Mouse (Mus musculus) thymus, postnatal 0 days (tissue): ENCODE data around the gene Ctcfl. TPM values are rescaled to one million over a fixed set of nuclear protein-coding genes. Genes with fewer than 3 reads are reported as not detected.

Source experiments
- DNase-seq: peaks from one replicate; pipeline ENCODE4 v3.0.0-alpha.2; 2015; ENCODE audit warnings: low spot score
- polyA plus RNA-seq: library from polyadenylated mRNA; unstranded; fragments of >200 nt; fragmentation: Nextera tagmentation; extraction: Ambion mirVana; gene quantifications from 2 replicates; pipeline ENCODE4 v1.2.1, GENCODE M21; 2015

Gene Ctcfl
- 0.21 and 0.26 TPM in 2 replicates for polyA plus RNA-seq

DNA sequence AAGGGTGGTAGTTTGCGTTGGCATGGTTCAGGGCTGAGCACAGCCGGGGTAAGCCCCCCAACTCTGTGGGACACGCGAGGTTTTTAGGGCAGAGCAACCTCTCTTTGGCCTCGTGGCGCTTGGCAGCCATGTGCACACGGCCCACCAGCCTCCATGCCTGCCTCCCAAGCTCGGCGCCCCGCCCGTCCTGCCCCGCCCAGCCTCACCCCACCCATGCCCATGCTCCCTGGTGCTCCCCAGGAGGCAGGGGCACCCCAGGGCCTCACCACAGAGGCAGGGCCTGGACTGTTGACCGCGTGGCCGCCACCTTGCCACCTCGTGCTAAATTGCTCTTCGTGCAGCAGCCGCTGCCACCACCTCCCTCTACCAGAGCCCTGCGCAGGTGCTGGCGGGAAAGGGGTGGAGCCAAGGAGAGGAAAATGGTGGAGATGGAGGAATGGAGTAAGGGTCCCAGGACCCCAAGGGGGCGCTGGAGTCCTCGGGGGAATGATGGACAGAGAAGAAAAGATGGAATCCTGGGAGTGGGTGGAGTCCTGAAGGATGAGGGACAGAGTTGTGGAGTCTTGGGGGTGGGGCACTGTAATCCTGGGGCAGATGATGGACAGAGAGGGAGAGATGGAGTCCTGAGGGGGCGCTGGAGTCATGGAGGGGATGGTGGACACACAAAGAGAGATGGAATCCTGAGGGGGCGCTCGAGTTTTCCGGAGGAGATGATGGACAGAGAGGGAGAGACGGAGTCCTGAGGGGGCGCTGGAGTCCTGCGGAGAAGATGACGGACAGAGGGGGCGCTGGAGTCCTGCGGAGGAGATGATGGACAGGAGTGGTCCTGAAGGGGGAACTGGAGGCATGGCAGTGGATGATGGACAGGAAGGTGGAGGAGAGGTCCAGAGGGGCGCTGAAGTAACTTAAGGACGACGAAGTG is at the start of gene Ctcfl:
Ctcfl (minus strand) TSS at position 503 of the 922 bp plus-strand sequence.
- DNase-seq, result no peak

GRCm38 (mm10) chr2:173168411-173168851 is 49.1 kb upstream of the Ctcfl start:
- no peak for DNase-seq

DNA sequence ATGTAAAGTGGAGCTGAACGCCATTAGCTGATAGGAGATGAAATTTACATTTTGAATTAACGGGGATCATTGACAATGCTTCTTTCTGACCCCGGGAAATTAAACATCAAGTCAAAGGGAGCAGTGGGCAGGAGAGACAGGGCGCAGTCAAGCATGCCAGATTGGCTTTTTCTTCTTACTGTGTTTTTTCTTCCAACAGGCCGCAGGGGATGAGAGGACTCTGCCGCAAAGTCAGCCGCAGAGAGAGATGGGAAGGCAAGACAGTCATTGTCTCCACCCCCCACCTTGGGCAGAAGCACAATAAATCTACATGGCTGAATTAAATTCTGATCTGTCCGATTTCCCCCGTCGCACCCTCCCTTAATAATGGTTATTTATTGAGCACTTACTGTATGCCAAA is 46.0 kb upstream of the Ctcfl start:
- DNase-seq, result no peak

- DNase-seq, result no peak
Observed at GRCm38 (mm10) chr2:173164946-173165345, 45.6 kb upstream of the Ctcfl start.

DNA sequence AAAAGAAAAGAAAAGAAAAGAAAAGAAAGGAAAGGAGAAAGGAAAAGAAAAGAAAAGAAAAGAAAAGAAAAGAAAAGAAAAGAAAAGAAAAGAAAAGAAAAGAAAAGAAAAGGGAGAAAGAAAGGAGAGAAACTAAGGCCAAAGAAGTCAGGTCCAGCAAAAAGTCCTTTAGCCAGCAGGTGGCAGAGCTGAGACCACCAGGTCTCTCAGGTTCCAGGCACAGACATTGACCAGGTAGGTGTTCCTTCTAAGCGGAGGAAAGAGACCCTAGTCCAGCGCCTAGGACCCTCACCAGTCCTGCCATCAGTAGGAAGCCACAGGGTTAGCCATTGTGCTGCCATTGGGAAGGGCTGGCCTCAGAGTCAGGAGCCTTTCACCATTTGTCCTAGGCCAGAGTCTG is 45.0 kb upstream of the Ctcfl start:
- DNase-seq, result no peak

GRCm38 (mm10) chr2:173163380-173163779 is 44.1 kb upstream of the Ctcfl start:
- no peak for DNase-seq

- DNase-seq, result peak; percentile 85
Observed at GRCm38 (mm10) chr2:173159354-173160311, 40.3 kb upstream of the Ctcfl start.

- no peak for DNase-seq
Observed at GRCm38 (mm10) chr2:173158390-173159055, 39.2 kb upstream of the Ctcfl start.

DNA sequence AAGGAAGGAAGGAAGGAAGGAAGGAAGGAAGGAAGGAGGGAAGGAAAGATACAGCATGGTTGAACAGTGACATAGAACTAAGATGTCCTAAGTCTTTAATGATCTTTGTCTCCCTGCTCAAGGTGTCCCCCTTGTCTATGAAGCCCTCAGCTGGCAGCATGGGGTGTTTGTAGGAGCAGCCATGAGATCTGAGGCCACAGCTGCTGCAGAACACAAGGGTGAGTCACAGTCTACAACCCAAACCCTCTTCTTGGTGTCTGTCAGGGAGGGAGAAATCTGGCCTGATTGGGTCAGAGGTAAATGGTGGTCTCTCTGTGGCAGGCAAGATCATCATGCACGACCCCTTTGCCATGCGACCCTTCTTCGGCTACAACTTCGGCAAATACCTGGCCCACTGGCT is 38.5 kb upstream of the Ctcfl start:
- DNase-seq, result no peak

- DNase-seq, result peak; percentile 59
Observed at GRCm38 (mm10) chr2:173157376-173157775, 38.1 kb upstream of the Ctcfl start.

GRCm38 (mm10) chr2:173156923-173157322 is 37.6 kb upstream of the Ctcfl start:
- no peak for DNase-seq

DNA sequence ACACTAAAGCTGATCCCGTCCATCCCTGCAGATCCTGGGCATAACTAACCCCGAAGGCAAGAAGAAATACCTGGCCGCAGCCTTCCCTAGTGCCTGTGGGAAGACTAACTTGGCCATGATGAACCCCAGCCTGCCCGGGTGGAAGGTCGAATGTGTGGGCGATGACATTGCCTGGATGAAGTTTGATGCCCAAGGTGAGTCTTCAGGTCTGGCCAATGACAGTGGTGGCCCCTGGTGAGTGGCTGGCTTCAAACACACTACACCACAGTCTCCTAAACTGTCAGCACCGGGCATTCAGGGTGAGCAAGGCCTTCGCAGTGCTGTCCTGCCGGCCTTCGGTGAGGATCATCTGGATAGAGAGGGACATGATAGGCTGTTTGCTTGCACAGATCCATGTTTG is 36.6 kb upstream of the Ctcfl start:
- DNase-seq, result no peak

DNA sequence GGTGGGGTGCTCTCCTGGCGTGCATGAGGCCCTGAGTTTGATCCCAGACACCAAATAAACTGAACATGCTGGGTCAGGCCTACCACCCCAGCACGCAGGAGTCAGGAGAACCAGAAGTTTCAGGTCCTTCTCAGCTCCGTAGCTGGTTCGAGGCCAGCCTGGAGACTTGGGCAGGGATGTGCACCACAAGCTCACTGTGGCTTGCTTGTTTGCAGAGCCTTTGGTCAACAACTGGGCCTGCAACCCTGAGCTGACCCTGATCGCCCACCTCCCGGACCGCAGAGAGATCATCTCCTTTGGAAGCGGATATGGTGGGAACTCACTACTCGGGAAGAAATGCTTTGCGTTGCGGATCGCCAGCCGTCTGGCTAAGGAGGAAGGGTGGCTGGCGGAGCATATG is 35.6 kb upstream of the Ctcfl start:
- DNase-seq, result no peak

DNA sequence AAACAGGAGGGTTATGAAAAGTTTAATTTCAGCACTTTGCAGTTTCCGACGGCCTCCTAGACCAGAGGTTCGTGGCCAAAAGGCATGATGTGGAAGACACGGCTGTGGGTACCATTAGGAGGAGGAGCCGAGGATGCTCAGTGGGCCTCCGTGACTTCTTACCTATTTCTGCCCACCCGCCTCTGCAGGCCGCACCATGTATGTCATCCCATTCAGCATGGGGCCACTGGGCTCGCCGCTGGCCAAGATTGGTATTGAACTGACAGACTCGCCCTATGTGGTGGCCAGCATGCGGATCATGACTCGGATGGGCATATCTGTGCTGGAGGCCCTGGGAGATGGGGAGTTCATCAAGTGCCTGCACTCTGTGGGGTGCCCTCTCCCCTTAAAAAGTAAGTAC is 35.2 kb upstream of the Ctcfl start:
- DNase-seq, result no peak

- DNase-seq, result no peak
Observed at GRCm38 (mm10) chr2:173153266-173153665, 33.9 kb upstream of the Ctcfl start.

- no peak for DNase-seq
Observed at GRCm38 (mm10) chr2:173152436-173153151, 33.3 kb upstream of the Ctcfl start, which contains the start of gene Pck1. Gene Pck1, plus strand, starts transcription at chr2:173153048.

- DNase-seq, result no peak
Observed at GRCm38 (mm10) chr2:173151784-173152284, 32.5 kb upstream of the Ctcfl start.

DNA sequence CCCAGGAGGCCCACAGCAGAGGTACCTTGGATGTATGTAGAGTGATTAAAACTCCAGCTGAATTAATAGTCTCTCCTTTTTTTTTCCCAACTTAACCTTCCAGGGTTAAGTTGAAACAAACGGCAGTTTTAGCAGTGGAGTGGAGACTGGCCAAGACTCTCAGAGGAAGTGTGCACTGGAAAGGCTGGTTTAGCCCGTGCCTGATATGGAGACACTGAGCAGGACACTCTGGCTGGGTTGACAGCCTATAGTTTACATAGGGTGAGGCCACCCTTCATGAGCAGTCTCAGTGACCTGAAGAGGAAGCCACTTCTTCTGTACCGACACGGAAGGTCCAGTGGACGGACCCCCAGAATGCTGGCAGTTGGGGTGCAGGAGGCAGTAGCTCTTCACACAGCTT is 32.0 kb upstream of the Ctcfl start:
- no peak for DNase-seq

DNA sequence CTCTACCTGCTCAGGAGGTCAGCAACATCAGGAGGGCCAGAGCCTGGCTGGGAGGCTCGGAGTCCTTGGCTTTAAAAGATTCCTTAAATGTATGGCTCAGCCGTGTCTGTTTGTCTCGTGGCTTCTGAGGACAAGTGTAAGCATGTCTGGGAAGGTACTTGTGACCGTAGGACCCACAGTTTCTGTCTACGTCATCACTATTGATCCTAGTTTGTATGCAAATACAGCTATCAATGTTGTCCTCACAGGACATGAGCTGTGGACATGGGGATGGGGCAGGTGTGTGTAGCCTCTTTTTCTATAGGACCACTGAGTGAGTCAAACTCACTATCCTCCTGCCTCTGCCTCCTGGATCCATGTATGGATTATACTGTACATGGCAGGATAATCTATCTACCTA is 28.7 kb upstream of the Ctcfl start:
- DNase-seq, result no peak

DNA sequence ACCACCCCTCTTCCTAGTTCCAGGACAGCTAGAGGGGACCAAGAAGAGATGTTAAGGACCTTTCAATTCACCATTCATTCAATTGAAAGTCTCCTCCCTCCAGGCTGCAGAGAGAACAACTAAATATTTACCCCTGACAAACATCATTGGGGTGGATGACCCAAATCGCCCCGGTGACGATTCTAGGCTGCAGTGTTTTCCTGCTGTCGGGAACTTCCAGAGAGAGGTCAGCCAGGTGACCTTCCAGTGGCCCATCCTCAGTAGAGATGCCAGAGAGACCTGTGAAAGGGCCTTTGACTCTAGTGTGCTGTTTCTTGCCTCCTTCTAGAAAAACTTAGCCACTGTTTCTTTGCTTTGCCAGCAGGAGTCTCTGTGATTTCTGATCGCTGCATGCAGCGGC is 27.4 kb upstream of the Ctcfl start:
- no peak for DNase-seq
